Mouse (Mus musculus): ENCODE results near the gene D17H6S53E.

DNA sequence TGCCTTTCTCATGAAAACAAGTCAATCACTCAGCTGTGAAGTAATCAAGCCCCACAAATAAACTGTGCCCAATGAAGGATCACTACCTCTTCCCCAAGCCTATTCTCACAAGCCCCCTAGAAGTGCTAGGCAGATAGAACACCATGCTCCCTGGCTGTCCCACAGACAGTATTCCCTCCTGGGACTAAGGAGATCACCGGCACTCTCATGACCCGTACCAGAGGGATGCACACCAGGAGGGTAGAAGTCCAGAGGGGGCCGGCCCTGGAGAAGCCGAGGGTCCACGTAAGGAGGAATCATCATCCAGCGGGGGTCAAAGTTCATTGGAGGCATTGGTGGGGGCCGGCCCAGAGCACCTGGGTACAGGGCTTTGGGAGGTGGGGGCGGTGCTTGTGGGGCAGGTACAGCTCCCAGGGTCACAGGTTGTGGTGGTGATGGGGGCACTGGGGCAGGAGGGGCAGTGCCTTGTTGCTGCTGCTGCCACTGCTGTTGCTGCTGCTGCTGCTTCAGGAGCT, 31.5 kb downstream of the D17H6S53E start:
- TF ChIP-seq POLR2A (IDR thresholded peaks at IDR 0.05; ENCODE audit: borderline replicate concordance, extremely low read depth, low read depth, low read length) = no peak
- no peak for TF ChIP-seq CTCF (IDR thresholded peaks at IDR 0.05; ENCODE audit: insufficient read depth, low read length)
